Mouse (Mus musculus) embryonic fibroblast, embryonic 13.5 days (primary cell): ENCODE data around the gene Mlx.

Source experiments
- CTCF ChIP-seq: IDR thresholded peaks from 2 replicates; pipeline ENCODE4 v1.5.1; 2011; ENCODE audit warnings: mild to moderate bottlenecking, control low read depth, low read length, moderate library complexity, borderline replicate concordance; ENCODE audit not compliant: insufficient read depth
- POLR2A ChIP-seq: IDR thresholded peaks from 2 replicates; pipeline ENCODE4 v1.6.1; 2011; ENCODE audit warnings: low read depth, mild to moderate bottlenecking, control low read depth, low read length, moderate library complexity

GRCm38 (mm10) chr11:101063676-101064327, 23.3 kb upstream of the Mlx start:
- TF ChIP-seq POLR2A (no peak), CTCF (no peak)
